Mouse (Mus musculus): ENCODE data around the gene Il22.
A peak's percentile ranks its signal among the peaks of the same experiment; 100 is the strongest.
"Not testable (repeated sequence)": the region's sequence is repeated elsewhere in the genome, so short reads cannot be mapped to it uniquely, and the experiment has no call there.

Gene Il22

GRCm38 (mm10) chr10:118204642-118205041 is at the start of gene Il22:
TSS of gene Il22 (plus strand) at chr10:118204942.
- DNase-seq (ENCODE audit: low spot score): no peak

GRCm38 (mm10) chr10:118155932-118156331 is 48.8 kb upstream of the Il22 start:
- DNase-seq (ENCODE audit: low spot score): no peak

GRCm38 (mm10) chr10:118161131-118161530 is 43.6 kb upstream of the Il22 start:
- DNase-seq (ENCODE audit: low spot score): peak; percentile 51

GRCm38 (mm10) chr10:118169212-118169611 is 35.5 kb upstream of the Il22 start:
- no peak for DNase-seq (ENCODE audit: low spot score)

- no peak for DNase-seq (ENCODE audit: low spot score)
These were observed 32.3 kb upstream of the Il22 start for GRCm38 (mm10) chr10:118172416-118172815.

GRCm38 (mm10) chr10:118172876-118173275 is 31.9 kb upstream of the Il22 start:
- no peak for DNase-seq (ENCODE audit: low spot score)

GRCm38 (mm10) chr10:118175542-118175941 is 29.2 kb upstream of the Il22 start:
- not testable (repeated sequence) for DNase-seq (ENCODE audit: low spot score)

GRCm38 (mm10) chr10:118178735-118179151 is 26.0 kb upstream of the Il22 start:
- no peak for DNase-seq (ENCODE audit: low spot score)

GRCm38 (mm10) chr10:118179265-118179664 is 25.5 kb upstream of the Il22 start:
- no peak for DNase-seq (ENCODE audit: low spot score)

- DNase-seq (ENCODE audit: low spot score): not testable (repeated sequence)
These were observed 9.6 kb upstream of the Il22 start for GRCm38 (mm10) chr10:118195150-118195549.

- DNase-seq (ENCODE audit: low spot score): not testable (repeated sequence)
These were observed 11.1 kb downstream of the Il22 start for GRCm38 (mm10) chr10:118215719-118216393.

- DNase-seq (ENCODE audit: low spot score): not testable (repeated sequence)
These were observed 22.9 kb downstream of the Il22 start for GRCm38 (mm10) chr10:118227629-118228028.

GRCm38 (mm10) chr10:118232607-118233006 is 27.9 kb downstream of the Il22 start:
- not testable (repeated sequence) for DNase-seq (ENCODE audit: low spot score)

GRCm38 (mm10) chr10:118240680-118241079 is 35.9 kb downstream of the Il22 start, which contains the start of gene Gm32717:
TSS of gene Gm32717 (minus strand) at chr10:118240780.
- not testable (repeated sequence) for DNase-seq (ENCODE audit: low spot score)

GRCm38 (mm10) chr10:118249006-118249595 is 44.4 kb downstream of the Il22 start:
- DNase-seq (ENCODE audit: low spot score): not testable (repeated sequence)

- no peak for DNase-seq (ENCODE audit: low spot score)
These were observed 46.1 kb downstream of the Il22 start for GRCm38 (mm10) chr10:118250852-118251295.

GRCm38 (mm10) chr10:118258388-118258787 is 53.6 kb downstream of the Il22 start, which contains the start of gene Gm32802:
TSS of gene Gm32802 (plus strand) at chr10:118258688.
- DNase-seq (ENCODE audit: low spot score): not testable (repeated sequence)
